Mouse (Mus musculus) kidney, postnatal 36 days (tissue): Measurements from ENCODE around the gene Arih2.
A peak's percentile ranks its signal among the peaks of the same experiment; 100 is the strongest.

Source experiments
- DNase-seq, 2 experiments: peaks; one replicate each; pipeline ENCODE4 v3.0.0; 2021 to 2022; ENCODE audit warnings: mixed read lengths in 2 of 2

Gene Arih2

GRCm38 (mm10) chr9:108578545-108579343 is 70.4 kb downstream of the Arih2 start, which contains the start of gene Wdr6:
Gene Wdr6 (minus strand): TSS chr9:108578739.
- peak; percentile 95 to 97 for DNase-seq

DNA sequence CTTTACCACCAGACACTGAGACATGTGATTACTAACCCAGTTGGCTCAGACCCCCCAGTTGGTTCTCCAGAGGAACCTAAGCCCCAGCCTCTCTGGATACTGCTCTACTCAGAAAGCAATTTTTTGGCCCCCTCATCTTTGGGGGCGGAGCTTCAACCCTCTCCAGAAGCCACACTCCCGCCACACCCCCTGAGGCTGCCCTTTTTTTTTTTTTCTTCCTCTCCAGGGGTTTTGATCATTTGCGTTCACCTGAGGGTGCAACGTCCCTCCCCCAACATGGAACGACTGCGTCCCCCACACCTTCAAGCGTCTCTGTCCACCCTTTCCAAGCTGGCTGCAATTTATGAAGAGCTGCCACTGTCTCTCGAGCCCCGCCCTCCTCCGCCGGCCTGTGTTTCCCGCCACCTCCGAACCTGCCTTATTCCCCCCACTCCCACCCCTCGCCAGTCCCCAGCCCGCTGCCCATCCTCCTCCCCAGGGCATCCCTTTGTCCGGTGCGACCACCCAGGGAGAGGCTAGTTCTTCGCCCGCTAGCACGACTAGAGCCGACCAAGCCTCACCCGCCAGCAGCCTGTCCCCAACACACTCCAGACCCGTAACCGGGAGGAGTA is 71.1 kb downstream of the Arih2 start:
- DNase-seq = peak in 1 of 2 experiments; percentile 64

GRCm38 (mm10) chr9:108577025-108577424 is 72.2 kb downstream of the Arih2 start:
- DNase-seq = no peak

- DNase-seq = no peak
Observed at GRCm38 (mm10) chr9:108575321-108576297, 73.6 kb downstream of the Arih2 start.

DNA sequence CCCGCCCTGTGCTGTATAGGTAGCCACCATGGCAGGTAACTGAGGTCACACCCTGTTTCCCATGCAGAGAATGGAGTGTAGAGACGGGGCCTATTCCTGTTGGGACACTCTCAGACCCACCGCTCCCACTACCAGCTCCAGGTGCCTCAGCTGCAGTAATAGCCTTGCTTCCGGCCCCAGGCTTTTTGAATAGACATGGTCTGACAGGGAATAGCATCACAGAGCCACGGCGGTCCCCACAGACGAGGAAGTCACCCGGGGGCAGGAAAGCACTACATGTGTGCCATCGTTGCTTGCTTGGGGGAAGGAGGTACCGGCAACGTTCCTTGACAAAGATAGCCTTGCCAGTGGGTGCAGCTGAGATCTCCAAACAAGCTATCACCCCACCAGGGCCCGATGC is 74.3 kb downstream of the Arih2 start:
- DNase-seq = no peak

GRCm38 (mm10) chr9:108573774-108574690 is 75.2 kb downstream of the Arih2 start:
- DNase-seq = peak; percentile 55 to 87

GRCm38 (mm10) chr9:108572321-108572720 is 76.9 kb downstream of the Arih2 start:
- no peak for DNase-seq

DNA sequence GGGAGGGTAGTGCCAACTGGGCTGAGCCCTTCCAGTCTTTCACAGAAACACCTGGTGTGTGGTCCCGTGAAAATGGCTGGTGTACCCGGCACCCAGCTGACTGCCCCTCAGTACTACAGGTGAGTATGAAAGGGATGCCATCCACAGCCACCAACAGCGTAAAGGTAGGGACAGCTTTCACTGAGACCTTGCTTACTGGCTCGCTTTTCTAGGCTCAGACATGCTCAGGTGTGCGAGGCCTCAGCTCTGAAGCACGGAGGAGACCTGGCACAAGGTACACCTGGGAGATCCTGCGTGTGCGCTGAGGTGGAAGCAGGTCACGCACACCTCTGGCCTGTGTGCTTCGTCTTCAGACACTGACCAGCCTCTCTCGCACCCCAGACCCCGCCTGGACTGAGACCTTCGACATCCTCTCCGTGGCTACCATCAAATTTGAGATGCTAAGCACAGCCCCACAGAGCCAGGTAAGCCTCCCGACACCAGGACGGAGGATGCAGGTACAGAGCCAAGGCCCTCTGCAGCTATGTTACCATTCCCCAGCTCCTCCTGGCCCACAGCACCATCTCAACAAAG is 77.7 kb downstream of the Arih2 start:
- DNase-seq = no peak

GRCm38 (mm10) chr9:108570207-108570896 is 78.8 kb downstream of the Arih2 start:
- DNase-seq = peak; percentile 88 to 96

GRCm38 (mm10) chr9:108569381-108570206 is 79.6 kb downstream of the Arih2 start, which contains the start of gene Dalrd3:
Gene Dalrd3 (plus strand): TSS chr9:108569886.
- DNase-seq = peak; percentile 96 to 98

GRCm38 (mm10) chr9:108568511-108568921 is 80.7 kb downstream of the Arih2 start:
- no peak for DNase-seq

GRCm38 (mm10) chr9:108567931-108568419 is 81.2 kb downstream of the Arih2 start:
- peak in 1 of 2 experiments; percentile 54 for DNase-seq

DNA sequence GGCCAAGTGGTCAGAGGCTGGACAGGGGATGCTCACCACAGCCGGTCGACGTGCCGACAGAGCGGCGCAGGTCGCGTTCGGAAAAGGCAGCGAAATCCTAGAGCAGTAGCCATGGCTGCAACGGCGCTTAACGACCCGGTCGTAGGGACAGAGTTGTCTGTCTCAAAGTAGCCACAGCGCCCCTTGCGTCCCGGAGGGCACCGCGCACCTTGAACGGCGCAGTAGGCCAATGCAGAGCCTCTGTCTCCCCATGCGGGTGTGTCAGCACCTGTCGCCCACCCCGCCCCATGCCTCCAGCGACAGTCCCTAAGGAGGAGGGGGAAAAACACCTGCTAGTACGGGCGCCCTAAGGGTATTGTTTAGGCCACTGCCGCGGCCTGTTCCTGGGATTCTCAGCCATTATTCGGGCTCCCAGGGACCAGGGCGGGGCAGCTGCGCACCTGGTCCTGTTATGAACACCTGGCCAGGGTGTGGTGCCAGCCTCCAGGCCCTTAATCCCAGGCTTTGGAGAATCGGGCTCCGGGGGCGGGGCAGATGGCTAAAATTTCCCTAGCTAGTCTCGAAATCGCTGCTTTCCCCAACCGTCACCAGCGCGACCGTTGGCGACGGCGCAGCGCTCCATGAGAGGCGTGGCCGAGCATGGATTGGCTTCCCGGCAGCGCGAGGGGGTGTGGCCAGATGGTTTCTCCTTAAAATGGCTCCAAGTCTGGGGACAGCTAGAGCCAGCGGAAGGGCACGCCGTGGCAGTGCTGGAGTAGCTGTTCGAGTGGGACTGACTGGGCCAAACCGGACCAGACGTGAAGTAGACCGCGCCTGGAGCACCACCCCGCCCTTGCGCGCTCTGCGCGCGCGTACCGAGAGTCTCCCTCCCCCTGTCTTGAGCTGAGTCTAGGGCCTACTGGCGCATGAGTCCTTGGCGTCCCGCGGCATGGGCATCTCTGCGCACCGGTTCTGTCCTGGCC is 82.1 kb downstream of the Arih2 start, which contains the start of gene Ndufaf3:
Ndufaf3 (minus strand) TSS at position 620 of the 962 bp plus-strand sequence.
- DNase-seq = peak; percentile 98

GRCm38 (mm10) chr9:108565881-108566814 is 83.0 kb downstream of the Arih2 start:
- DNase-seq = no peak

DNA sequence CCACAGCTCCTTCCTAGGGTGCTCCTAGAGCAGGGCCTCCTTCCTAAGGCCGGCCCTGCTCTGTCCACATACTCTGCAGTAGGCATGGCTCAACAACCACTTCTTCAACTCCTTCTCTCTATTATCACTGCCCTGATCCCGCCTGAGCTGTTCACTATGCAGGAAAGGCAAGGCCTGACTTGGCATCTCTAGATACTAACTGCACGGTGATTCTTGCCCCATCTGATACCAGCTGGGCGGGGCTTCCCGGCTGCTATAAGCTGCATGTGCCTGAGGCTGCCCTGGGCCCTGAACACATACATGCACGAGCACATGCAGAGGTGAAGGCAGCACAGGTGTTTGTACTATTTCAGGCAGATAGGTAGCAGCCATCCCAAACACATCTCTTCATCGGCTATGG is 85.1 kb downstream of the Arih2 start:
- no peak for DNase-seq

GRCm38 (mm10) chr9:108563671-108564070 is 85.5 kb downstream of the Arih2 start:
- no peak for DNase-seq

DNA sequence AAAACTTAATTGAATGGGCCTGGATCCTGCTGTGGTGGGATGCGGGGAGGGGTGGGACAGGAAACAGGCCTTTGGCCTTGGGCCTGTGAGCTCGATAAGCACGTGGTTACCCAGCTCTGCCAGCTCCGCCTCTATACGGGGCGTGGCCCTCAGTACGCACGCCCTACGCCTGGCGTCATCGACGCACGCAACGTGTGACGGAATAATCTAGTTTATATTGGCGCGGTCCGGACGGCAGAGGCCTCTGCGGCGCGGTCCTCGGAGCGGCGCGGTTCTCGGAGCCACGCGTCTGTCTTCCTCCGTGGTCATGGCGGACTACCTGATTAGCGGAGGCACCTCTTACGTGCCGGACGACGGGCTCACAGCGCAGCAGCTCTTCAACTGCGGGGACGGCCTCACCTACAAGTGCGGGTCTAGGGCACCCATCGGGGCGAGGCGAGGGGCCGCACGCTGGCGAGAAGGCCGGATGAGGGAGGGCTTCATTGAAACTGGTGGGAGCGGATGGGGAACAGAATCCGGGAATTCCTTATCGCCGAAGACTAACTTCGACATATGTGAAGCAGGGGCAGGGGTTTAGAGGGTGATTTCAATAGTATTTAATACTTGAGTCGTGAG is 88.9 kb downstream of the Arih2 start, which contains the start of gene Impdh2:
Impdh2 (plus strand) TSS at position 60 of the 615 bp plus-strand sequence.
- peak; percentile 97 for DNase-seq
